Mouse (Mus musculus): ENCODE data around the gene Arid5a. TPM values are rescaled to one million over a fixed set of nuclear protein-coding genes. Genes with fewer than 3 reads are reported as not detected.

Arid5a gene
- polyA plus RNA-seq, 1 experiment from 2014 or later, result 4.0 TPM

- peak overlapping the region; percentile 72 for H3K4me3 ChIP-seq (ENCODE audit: low read depth, low read length)
- H3K4me1 ChIP-seq (replicated peaks; ENCODE audit: control insufficient read depth, insufficient read depth), result 0 out of 2 replicates have a peak, but pooled peaks cover 2% of the 10 kb centered on the region
- ATAC-seq (ENCODE audit: low FRiP score, low TSS enrichment) (no peak), DNase-seq (ENCODE audit: low spot score) (no peak)
- H3K9ac ChIP-seq (ENCODE audit: low read length), result peak overlapping the region; percentile 69
- H3K9me3 ChIP-seq (ENCODE audit: control insufficient read depth, low read length), result no peaks in the 10 kb centered on the region
- peak overlapping the region; percentile 78; the same call in 1 of the 2 replicates for H3K27ac ChIP-seq (replicated peaks)
- 13% methylated on average over 12 of the region's 12 CpGs for WGBS
- H3K36me3 ChIP-seq (ENCODE audit: control insufficient read depth, insufficient read depth, low read length), result no peaks in the 10 kb centered on the region
- no peaks in the 10 kb centered on the region for H3K27me3 ChIP-seq (ENCODE audit: control insufficient read depth, insufficient read depth, low read length)
- peak overlapping the region; percentile 95 for H3K4me2 ChIP-seq (replicated peaks; ENCODE audit: low read depth)
- TF ChIP-seq EP300 (optimal IDR thresholded peaks at IDR 0.05), result no peak
- no peak for TF ChIP-seq CTCF (IDR thresholded peaks at IDR 0.05; ENCODE audit: low read depth)
Measured at GRCm38 (mm10) chr1:36308451-36308901, 943 bp downstream of the Arid5a start.

- WGBS, result 69% methylated on average over 9 of the region's 9 CpGs
- peak overlapping the region; percentile 95 for H3K4me2 ChIP-seq (replicated peaks; ENCODE audit: low read depth)
- H3K27me3 ChIP-seq (ENCODE audit: control insufficient read depth, insufficient read depth, low read length), result no peaks in the 10 kb centered on the region
- H3K9me3 ChIP-seq (ENCODE audit: control insufficient read depth, low read length), result no peaks in the 10 kb centered on the region
- DNase-seq (ENCODE audit: low spot score) (no peak), ATAC-seq (ENCODE audit: low FRiP score, low TSS enrichment) (no peak)
- H3K4me3 ChIP-seq (ENCODE audit: low read depth, low read length), result peak overlapping the region; percentile 72; the same call in 1 of the 2 replicates
- no peak overlapping the region for H3K9ac ChIP-seq (ENCODE audit: low read length)
- 0 out of 2 replicates have a peak, but pooled peaks cover 2% of the 10 kb centered on the region for H3K4me1 ChIP-seq (replicated peaks; ENCODE audit: control insufficient read depth, insufficient read depth)
- no peak for TF ChIP-seq CTCF (IDR thresholded peaks at IDR 0.05; ENCODE audit: low read depth)
- no peaks in the 10 kb centered on the region for H3K36me3 ChIP-seq (ENCODE audit: control insufficient read depth, insufficient read depth, low read length)
- no peak overlapping the region for H3K27ac ChIP-seq (replicated peaks)
Measured at GRCm38 (mm10) chr1:36308966-36309475, 1.5 kb downstream of the Arid5a start.

- no peak overlapping the region; the same call in 1 of the 2 replicates for H3K4me2 ChIP-seq (replicated peaks; ENCODE audit: low read depth)
- WGBS, result 27% methylated on average over 3 of the region's 3 CpGs
- no peak overlapping the region for H3K9ac ChIP-seq (ENCODE audit: low read length)
- TF ChIP-seq CTCF (IDR thresholded peaks at IDR 0.05; ENCODE audit: low read depth), result no peak
- no peak for TF ChIP-seq EP300 (optimal IDR thresholded peaks at IDR 0.05)
- no peaks in the 10 kb centered on the region for H3K9me3 ChIP-seq (ENCODE audit: control insufficient read depth, low read length)
- ATAC-seq (ENCODE audit: low FRiP score, low TSS enrichment) (no peak), DNase-seq (ENCODE audit: low spot score) (peak; percentile 50)
- no peak overlapping the region for H3K27ac ChIP-seq (replicated peaks)
- no peaks in the 10 kb centered on the region for H3K27me3 ChIP-seq (ENCODE audit: control insufficient read depth, insufficient read depth, low read length)
- no peak overlapping the region for H3K4me3 ChIP-seq (ENCODE audit: low read depth, low read length)
- no peaks in the 10 kb centered on the region for H3K36me3 ChIP-seq (ENCODE audit: control insufficient read depth, insufficient read depth, low read length)
- 0 out of 2 replicates have a peak, but pooled peaks cover 2% of the 10 kb centered on the region for H3K4me1 ChIP-seq (replicated peaks; ENCODE audit: control insufficient read depth, insufficient read depth)
Measured at GRCm38 (mm10) chr1:36309498-36309901, 2.0 kb downstream of the Arid5a start.

GRCm38 (mm10) chr1:36314959-36315775 lies 7.6 kb downstream of the Arid5a start:
- H3K4me1 ChIP-seq (replicated peaks; ENCODE audit: control insufficient read depth, insufficient read depth), result no peaks in the 10 kb centered on the region
- no peak overlapping the region for H3K9ac ChIP-seq (ENCODE audit: low read length)
- no peaks in the 10 kb centered on the region for H3K9me3 ChIP-seq (ENCODE audit: control insufficient read depth, low read length)
- TF ChIP-seq CTCF (IDR thresholded peaks at IDR 0.05; ENCODE audit: low read depth) (no peak), EP300 (optimal IDR thresholded peaks at IDR 0.05) (no peak)
- H3K4me3 ChIP-seq (ENCODE audit: low read depth, low read length), result no peak overlapping the region
- no peak for ATAC-seq (ENCODE audit: low FRiP score, low TSS enrichment)
- DNase-seq (ENCODE audit: low spot score), result no peak
- H3K27ac ChIP-seq (replicated peaks), result no peak overlapping the region
- 88% methylated on average over 11 of the region's 11 CpGs for whole genome bisulfite sequencing
- H3K27me3 ChIP-seq (ENCODE audit: control insufficient read depth, insufficient read depth, low read length), result no peaks in the 10 kb centered on the region
- no peaks in the 10 kb centered on the region; the same call in 1 of the 2 replicates for H3K36me3 ChIP-seq (ENCODE audit: control insufficient read depth, insufficient read depth, low read length)
- H3K4me2 ChIP-seq (replicated peaks; ENCODE audit: low read depth), result no peak overlapping the region

- no peak for ATAC-seq (ENCODE audit: low FRiP score, low TSS enrichment)
Measured at GRCm38 (mm10) chr1:36315776-36316100, 8.2 kb downstream of the Arid5a start.

GRCm38 (mm10) chr1:36321164-36321563 lies 13.6 kb downstream of the Arid5a start:
- 80% methylated on average over 2 of the region's 2 CpGs for WGBS
- no peak overlapping the region for H3K9ac ChIP-seq (ENCODE audit: low read length)
- H3K27me3 ChIP-seq (ENCODE audit: control insufficient read depth, insufficient read depth, low read length), result no peaks in the 10 kb centered on the region
- no peaks in the 10 kb centered on the region; the same call in 1 of the 2 replicates for H3K36me3 ChIP-seq (ENCODE audit: control insufficient read depth, insufficient read depth, low read length)
- no peaks in the 10 kb centered on the region for H3K4me1 ChIP-seq (replicated peaks; ENCODE audit: control insufficient read depth, insufficient read depth)
- no peak overlapping the region for H3K4me3 ChIP-seq (ENCODE audit: low read depth, low read length)
- H3K27ac ChIP-seq (replicated peaks), result no peak overlapping the region
- H3K4me2 ChIP-seq (replicated peaks; ENCODE audit: low read depth), result no peak overlapping the region
- DNase-seq (ENCODE audit: low spot score) (no peak), ATAC-seq (ENCODE audit: low FRiP score, low TSS enrichment) (no peak)
- H3K9me3 ChIP-seq (ENCODE audit: control insufficient read depth, low read length), result no peaks in the 10 kb centered on the region
- TF ChIP-seq EP300 (optimal IDR thresholded peaks at IDR 0.05) (no peak), CTCF (IDR thresholded peaks at IDR 0.05; ENCODE audit: low read depth) (no peak)

More at GRCm38 (mm10) chr1:36315776-36316100, 8.2 kb downstream of the Arid5a start:
- Histone ChIP-seq H3K4me3 (ENCODE audit: low read depth, low read length) (no peak overlapping the region), H3K27me3 (ENCODE audit: control insufficient read depth, insufficient read depth, low read length) (no peaks in the 10 kb centered on the region), H3K36me3 (ENCODE audit: control insufficient read depth, insufficient read depth, low read length) (no peaks in the 10 kb centered on the region; the same call in 1 of the 2 replicates), H3K4me2 (replicated peaks; ENCODE audit: low read depth) (no peak overlapping the region), H3K9me3 (ENCODE audit: control insufficient read depth, low read length) (no peaks in the 10 kb centered on the region), H3K27ac (replicated peaks) (no peak overlapping the region), H3K4me1 (replicated peaks; ENCODE audit: control insufficient read depth, insufficient read depth) (no peaks in the 10 kb centered on the region), H3K9ac (ENCODE audit: low read length) (no peak overlapping the region)
- no peak for DNase-seq (ENCODE audit: low spot score)
- WGBS, result 89% methylated on average over 2 of the region's 2 CpGs
- TF ChIP-seq EP300 (optimal IDR thresholded peaks at IDR 0.05), result no peak
- no peak for TF ChIP-seq CTCF (IDR thresholded peaks at IDR 0.05; ENCODE audit: low read depth)
